Mouse (Mus musculus) stomach, postnatal 0 days (tissue): Measurements from ENCODE around the gene Calm2.

Source experiments
- CTCF ChIP-seq: IDR thresholded peaks from 2 replicates; pipeline ENCODE4 v1.5.1; 2016; ENCODE audit warnings: antibody characterized with exemption, low read depth, mild to moderate bottlenecking, moderate library complexity
- EP300 ChIP-seq: optimal IDR thresholded peaks from 2 replicates; pipeline ENCODE3; 2016; ENCODE audit warnings: antibody characterized with exemption

- TF ChIP-seq CTCF (no peak), EP300 (no peak)
Observed at GRCm38 (mm10) chr17:87432314-87432713, 14.4 kb downstream of the Calm2 start.
